In genomic region chr9:34186314-34186713, GRCm38 (mm10) we compare ENCODE assay signal across 18 mouse cellular contexts.
DNase-seq lines count a peak whose midpoint lies in the region; ATAC-seq lines count a peak whose summit lies in the region.
"Had no signal": no experiment of that assay in that cellular context is flagged by ENCODE, and none has a peak within 500 bp of the region (broad histone marks: within the 10 kb centered on the region; RNA-seq: fewer than 3 reads in every experiment).

No protein-coding gene starts in this region.

- no peaks in the 10 kb centered on the region for H3K27me3 ChIP-seq in kidney, embryonic 15.5 days
- H3K27me3 ChIP-seq: embryonic facial prominence, embryonic 12.5 days; forebrain, embryonic 15.5 days; heart, embryonic 13.5 days; hindbrain, embryonic 15.5 days had no signal

- H3K27ac ChIP-seq in kidney, embryonic 15.5 days = no peak overlapping the region
- H3K27ac ChIP-seq: embryonic facial prominence, embryonic 12.5 days; forebrain, embryonic 15.5 days; heart, embryonic 13.5 days; hindbrain, embryonic 15.5 days had no signal

- no peak overlapping the region for H3K4me3 ChIP-seq in kidney, embryonic 15.5 days (replicated peaks)
- H3K4me3 ChIP-seq: embryonic facial prominence, embryonic 12.5 days; forebrain, embryonic 15.5 days; heart, embryonic 13.5 days; hindbrain, embryonic 15.5 days had no signal

- H3K4me1 ChIP-seq in kidney, embryonic 15.5 days = no peaks in the 10 kb centered on the region
- H3K4me1 ChIP-seq: embryonic facial prominence, embryonic 12.5 days; forebrain, embryonic 15.5 days; heart, embryonic 13.5 days; hindbrain, embryonic 15.5 days had no signal

- WGBS in kidney, embryonic 15.5 days = 82% methylated on average over 4 of the region's 4 CpGs

- no peak overlapping the region for H3K4me2 ChIP-seq in kidney, embryonic 15.5 days
- H3K4me2 ChIP-seq: embryonic facial prominence, embryonic 12.5 days; forebrain, embryonic 15.5 days; heart, embryonic 13.5 days; hindbrain, embryonic 15.5 days had no signal

- no peaks in the 10 kb centered on the region for H3K36me3 ChIP-seq in kidney, embryonic 15.5 days
- H3K36me3 ChIP-seq: embryonic facial prominence, embryonic 12.5 days; forebrain, embryonic 15.5 days; heart, embryonic 13.5 days; hindbrain, embryonic 15.5 days had no signal

- peak; percentile 1 to 26 for DNase-seq in frontal cortex, adult 2 months (ENCODE audit: extremely low spot score in 1 of 2, low spot score in 1 of 2)
- no peak for DNase-seq in frontal cortex, postnatal 25 days (ENCODE audit: low spot score in 2 of 2)
- DNase-seq in right cerebral cortex, adult 18-20 months = peak; percentile 20
- no peak for DNase-seq in right cerebral cortex, postnatal 4 days
- peak; percentile 18 for DNase-seq in right cerebral cortex, postnatal 25 days
- DNase-seq in cerebellum, adult 9-10 months = no peak
- DNase-seq: adrenal gland, adult 2 months; adrenal gland, postnatal 25 days; cerebellum, adult 2 months; cerebellum, postnatal 14 days; gastrocnemius, postnatal 36 days; heart, adult 11 months; heart, postnatal 36 days had no signal

- H3K9ac ChIP-seq in kidney, embryonic 15.5 days = no peak overlapping the region
- H3K9ac ChIP-seq: embryonic facial prominence, embryonic 12.5 days; forebrain, embryonic 15.5 days; heart, embryonic 13.5 days; hindbrain, embryonic 15.5 days had no signal

- ATAC-seq in kidney, embryonic 15.5 days (replicated peaks; ENCODE audit: low FRiP score) = no peak
- ATAC-seq: forebrain, embryonic 15.5 days had no signal

- no peaks in the 10 kb centered on the region for H3K9me3 ChIP-seq in kidney, embryonic 15.5 days (replicated peaks)
- H3K9me3 ChIP-seq: embryonic facial prominence, embryonic 12.5 days; forebrain, embryonic 15.5 days; heart, embryonic 13.5 days; hindbrain, embryonic 15.5 days had no signal

Comparison
In these comparisons a context has a peak if more than half of its experiments do, and no peak if none do; other contexts are left out.
1. DNase-seq: peak in frontal cortex, adult 2 months (2 of 2), right cerebral cortex, adult 18-20 months (single experiment) and right cerebral cortex, postnatal 25 days (single experiment); none in frontal cortex, postnatal 25 days (0 of 2), right cerebral cortex, postnatal 4 days (single experiment) and cerebellum, adult 9-10 months (single experiment).